Mouse (Mus musculus) hindbrain, embryonic 11.5 days (tissue): ENCODE data around the gene Apex1. TPM values are rescaled to one million over a fixed set of nuclear protein-coding genes. Genes with fewer than 3 reads are reported as not detected.
A peak's percentile ranks its signal among the peaks of the same experiment; 100 is the strongest.
"Not testable (repeated sequence)": the region's sequence is repeated elsewhere in the genome, so short reads cannot be mapped to it uniquely, and the experiment has no call there.

Source experiments
- ATAC-seq: fragments of 200-750 bp; cut with Nextera tagmentation; 2 replicates; pipeline ENCODE4 v1.8.0; 2017; ENCODE audit warnings: mild to moderate bottlenecking, moderate TSS enrichment, moderate library complexity; ENCODE audit not compliant: low FRiP score
- DNase-seq: peaks from one replicate; pipeline ENCODE4 v3.0.0-alpha.2; 2015; ENCODE audit warnings: low spot score
- H3K27ac ChIP-seq: fragments of 300-500 bp; sonication (generic); 2 replicates; pipeline ENCODE4 v1.5.1; 2014; ENCODE audit warnings: mild to moderate bottlenecking, low read depth, low read length
- H3K27me3 ChIP-seq: fragments of 300-500 bp; sonication (generic); 2 replicates; pipeline ENCODE4 v1.6.1; 2014; ENCODE audit warnings: mild to moderate bottlenecking, low read length, moderate library complexity, mixed read lengths; ENCODE audit not compliant: control insufficient read depth, insufficient read depth
- H3K36me3 ChIP-seq: fragments of 300-500 bp; sonication (generic); 2 replicates; pipeline ENCODE4 v1.6.1; 2014; ENCODE audit warnings: mild to moderate bottlenecking, low read length, moderate library complexity, mixed read lengths; ENCODE audit not compliant: control insufficient read depth, insufficient read depth
- H3K4me1 ChIP-seq: fragments of 300-500 bp; sonication (generic); replicated peaks from 2 replicates; pipeline ENCODE4 v1.6.1; 2014; ENCODE audit warnings: low read length, mixed read lengths; ENCODE audit not compliant: control insufficient read depth, insufficient read depth
- H3K4me2 ChIP-seq: fragments of 300-500 bp; sonication (generic); replicated peaks from 2 replicates; pipeline ENCODE4 v1.6.1; 2014; ENCODE audit warnings: mild to moderate bottlenecking, low read depth, low read length
- H3K4me3 ChIP-seq: fragments of 300-500 bp; sonication (generic); 2 replicates; pipeline ENCODE4 v1.5.1; 2014; ENCODE audit warnings: low read depth, low read length
- H3K9ac ChIP-seq: fragments of 300-500 bp; sonication (generic); 2 replicates; pipeline ENCODE4 v1.6.1; 2014; ENCODE audit warnings: low read depth, low read length
- H3K9me3 ChIP-seq: fragments of 300-500 bp; sonication (generic); 2 replicates; pipeline ENCODE4 v1.6.1; 2016; ENCODE audit warnings: low read length; ENCODE audit not compliant: control insufficient read depth
- WGBS: fragments of 180-500 bp; shearing (Covaris S2); extraction: QIAGEN DNeasy Blood & Tissue Kit; methylation state at CpG from one replicate; pipeline ENCODE4 v1.1.7; 2014; 5-methylcytosine and 5-hydroxymethylcytosine counted together
- polyA plus RNA-seq: library from polyadenylated mRNA; unstranded; fragments of >200 nt; fragmentation: Nextera tagmentation; extraction: Ambion mirVana; gene quantifications from 2 replicates; pipeline ENCODE4 v1.2.1, GENCODE M21; 2014

Apex1 gene
- polyA plus RNA-seq, 1 experiment from 2014 or later: 344 TPM

- 18% methylated on average over 19 of the region's 19 CpGs for WGBS
- ATAC-seq: peak; percentile 53; the same call in 1 of the 2 replicates
- Histone ChIP-seq H3K36me3 (no peaks in the 10 kb centered on the region), H3K9ac (peak overlapping the region; percentile 52; the same call in 1 of the 2 replicates), H3K27me3 (no peaks in the 10 kb centered on the region; the same call in 1 of the 2 replicates), H3K27ac (no peak overlapping the region), H3K4me2 (peak overlapping the region; percentile 65), H3K9me3 (no peaks in the 10 kb centered on the region), H3K4me3 (peak overlapping the region; percentile 34), H3K4me1 (no peaks in the 10 kb centered on the region)
- DNase-seq: peak; percentile 37
Observed at GRCm38 (mm10) chr14:50895985-50896746, 28.6 kb upstream of the Apex1 start.

- peak overlapping the region; percentile 65 for H3K4me2 ChIP-seq
- no peaks in the 10 kb centered on the region for H3K4me1 ChIP-seq
- WGBS: 21% methylated on average over 23 of the region's 23 CpGs
- DNase-seq (peak; percentile 34), ATAC-seq (0 out of 2 replicates have a peak, but pooled peaks have one; percentile 39)
- no peak overlapping the region for H3K27ac ChIP-seq
- no peaks in the 10 kb centered on the region for H3K36me3 ChIP-seq
- H3K4me3 ChIP-seq: peak overlapping the region; percentile 34
- H3K27me3 ChIP-seq: no peaks in the 10 kb centered on the region; the same call in 1 of the 2 replicates
- H3K9ac ChIP-seq: peak overlapping the region; percentile 52; the same call in 1 of the 2 replicates
- no peaks in the 10 kb centered on the region for H3K9me3 ChIP-seq
Observed at GRCm38 (mm10) chr14:50896747-50897373, 27.9 kb upstream of the Apex1 start.

- WGBS: 57% methylated on average over 7 of the region's 7 CpGs
- no peak for ATAC-seq
- no peak within 1 kb of the TSS for H3K27ac ChIP-seq
Observed at GRCm38 (mm10) chr14:50897374-50897765, 27.4 kb upstream of the Apex1 start, which contains the start of gene Klhl33. Gene Klhl33, minus strand, starts transcription at chr14:50897507.

GRCm38 (mm10) chr14:50897992-50898391 is 26.8 kb upstream of the Apex1 start:
- WGBS: 92% methylated on average over 2 of the region's 2 CpGs
- not testable (repeated sequence) for H3K4me3 ChIP-seq, DNase-seq, H3K4me2 ChIP-seq, H3K27ac ChIP-seq, H3K36me3 ChIP-seq, H3K27me3 ChIP-seq, ATAC-seq, H3K4me1 ChIP-seq, H3K9ac ChIP-seq, H3K9me3 ChIP-seq

More at GRCm38 (mm10) chr14:50897374-50897765, 27.4 kb upstream of the Apex1 start, which contains the start of gene Klhl33:
- Histone ChIP-seq H3K4me3 (peak within 1 kb of the TSS; percentile 34), H3K27me3 (no peaks in the 10 kb centered on the region; the same call in 1 of the 2 replicates), H3K9me3 (no peaks in the 10 kb centered on the region), H3K9ac (peak within 1 kb of the TSS; percentile 52; the same call in 1 of the 2 replicates), H3K4me2 (peak within 1 kb of the TSS; percentile 65), H3K4me1 (no peaks in the 10 kb centered on the region), H3K36me3 (no peaks in the 10 kb centered on the region)
- no peak for DNase-seq

- H3K4me1 ChIP-seq: no peaks in the 10 kb centered on the region; the same call in 1 of the 2 replicates
- DNase-seq: peak; percentile 70
- ATAC-seq: peak; percentile 86
- H3K27ac ChIP-seq: no peak overlapping the region
- no peaks in the 10 kb centered on the region for H3K27me3 ChIP-seq
- peak overlapping the region; percentile 63 for H3K9ac ChIP-seq
- H3K4me2 ChIP-seq: peak overlapping the region; percentile 56
- peak overlapping the region; percentile 37 for H3K4me3 ChIP-seq
- H3K36me3 ChIP-seq: no peaks in the 10 kb centered on the region
- H3K9me3 ChIP-seq: no peaks in the 10 kb centered on the region
- whole genome bisulfite sequencing: 5% methylated on average over 26 of the region's 26 CpGs
Observed at GRCm38 (mm10) chr14:50903973-50904827, 20.6 kb upstream of the Apex1 start.

- 87% methylated on average over 4 of the region's 4 CpGs for WGBS
- H3K36me3 ChIP-seq: no peaks in the 10 kb centered on the region
- no peaks in the 10 kb centered on the region for H3K9me3 ChIP-seq
- H3K27me3 ChIP-seq: no peaks in the 10 kb centered on the region
- H3K4me1 ChIP-seq: no peaks in the 10 kb centered on the region; the same call in 1 of the 2 replicates
- no peak overlapping the region for H3K9ac ChIP-seq
- no peak overlapping the region for H3K27ac ChIP-seq
- DNase-seq (no peak), ATAC-seq (no peak)
- no peak overlapping the region for H3K4me3 ChIP-seq
- H3K4me2 ChIP-seq: no peak overlapping the region
Observed at GRCm38 (mm10) chr14:50904828-50905129, 20.0 kb upstream of the Apex1 start.

GRCm38 (mm10) chr14:50905327-50905726 is 19.4 kb upstream of the Apex1 start:
- H3K36me3 ChIP-seq, H3K9ac ChIP-seq, H3K9me3 ChIP-seq, H3K4me2 ChIP-seq, H3K4me1 ChIP-seq, H3K27me3 ChIP-seq, H3K27ac ChIP-seq, DNase-seq, ATAC-seq, H3K4me3 ChIP-seq: not testable (repeated sequence)

GRCm38 (mm10) chr14:50908126-50908525 is 16.6 kb upstream of the Apex1 start:
- Histone ChIP-seq H3K27me3 (no peaks in the 10 kb centered on the region), H3K9ac (no peak overlapping the region), H3K4me2 (no peak overlapping the region), H3K27ac (no peak overlapping the region), H3K4me1 (no peaks in the 10 kb centered on the region; the same call in 1 of the 2 replicates), H3K4me3 (no peak overlapping the region), H3K9me3 (no peaks in the 10 kb centered on the region), H3K36me3 (no peaks in the 10 kb centered on the region)
- DNase-seq (no peak), ATAC-seq (no peak)
- WGBS: 79% methylated on average over 4 of the region's 4 CpGs
